ENCODE assay signal across 8 mouse cellular contexts in the genomic region with DNA sequence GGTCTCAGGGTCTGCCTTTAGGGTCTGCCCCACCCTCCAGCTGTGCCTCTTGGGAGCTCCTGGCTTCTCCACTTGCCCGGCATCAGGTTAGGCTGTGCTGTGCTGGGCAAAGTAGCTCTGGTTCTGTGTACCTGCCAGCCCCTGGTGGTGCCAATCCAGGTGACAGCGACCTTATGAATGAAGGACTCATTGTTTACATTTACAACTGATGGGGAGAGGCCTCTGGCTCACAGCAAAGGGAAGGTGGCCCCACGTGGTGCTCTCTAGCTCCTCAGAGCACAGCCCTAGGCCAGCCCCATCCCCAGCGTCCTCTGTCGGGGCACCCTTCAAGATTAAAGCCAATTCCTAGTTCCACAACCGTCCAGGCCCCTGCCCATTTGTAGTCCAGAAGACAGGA. TPM values are rescaled to one million over a fixed set of nuclear protein-coding genes. Genes with fewer than 3 reads are reported as not detected.
A peak's percentile ranks its signal among the peaks of the same experiment; 100 is the strongest.
DNase-seq lines count a peak whose midpoint lies in the region; ATAC-seq and TF ChIP-seq lines count a peak whose summit lies in the region.

No protein-coding gene starts in this region.

- no peak; the same call in 1 of the 2 replicates for ATAC-seq in neural tube, embryonic 14.5 days (ENCODE audit: low read depth)

- 7% methylated on average over 6 of the region's 6 CpGs for WGBS in neural tube, embryonic 14.5 days

- peak overlapping the region; percentile 97 for H3K9ac ChIP-seq in neural tube, embryonic 14.5 days (replicated peaks; ENCODE audit: low read depth, low read length)

- H3K9me3 ChIP-seq in neural tube, embryonic 14.5 days (ENCODE audit: control insufficient read depth, low read length): no peaks in the 10 kb centered on the region

- intact Hi-C loops in gastrocnemius, adult 2 months (cut with DNase I): loop anchor here (2.0 kb wide), 1 partner anchor 44 kb away; no protein-coding TSS in a partner anchor

- H3K4me3 ChIP-seq in gastrocnemius, adult 2 months: peak overlapping the region; percentile 90
- peak overlapping the region; percentile 89 for H3K4me3 ChIP-seq in neural tube, embryonic 14.5 days (ENCODE audit: low read depth, low read length)

- no peaks in the 10 kb centered on the region for H3K27me3 ChIP-seq in neural tube, embryonic 14.5 days (ENCODE audit: control insufficient read depth, insufficient read depth, low read length)

- DNase-seq in gastrocnemius, adult 2 months: no peak
- no peak for DNase-seq in gastrocnemius, adult 18-20 months (ENCODE audit: low spot score)
- DNase-seq in thymus, postnatal 14 days: peak; percentile 12
- DNase-seq in thymus, postnatal 10 days (ENCODE audit: low spot score in 2 of 2): no peak
- peak; percentile 15 to 50 for DNase-seq in kidney, postnatal 25 days
- no peak for DNase-seq in urinary bladder, adult 18-20 months (ENCODE audit: low spot score in 2 of 2)
- no peak for DNase-seq in right cerebral cortex, postnatal 10 days (ENCODE audit: low spot score in 2 of 2)

- no peaks in the 10 kb centered on the region for H3K36me3 ChIP-seq in neural tube, embryonic 14.5 days (ENCODE audit: control insufficient read depth, insufficient read depth, low read length)

- peak overlapping the region; percentile 90 for H3K27ac ChIP-seq in gastrocnemius, adult 2 months
- H3K27ac ChIP-seq in neural tube, embryonic 14.5 days (ENCODE audit: low read depth, low read length): peak overlapping the region; percentile 99

- TF ChIP-seq CTCF in gastrocnemius, adult 2 months (IDR thresholded peaks at IDR 0.05): no peak

- peak overlapping the region; percentile 72 for H3K4me2 ChIP-seq in neural tube, embryonic 14.5 days (ENCODE audit: low read depth, low read length)

- H3K4me1 ChIP-seq in neural tube, embryonic 14.5 days (ENCODE audit: control insufficient read depth, insufficient read depth, low read length): peaks cover 38% of the 10 kb centered on the region

RNA-seq across cellular contexts. Expression of a gene that starts 1.4 kb away (rescaled TPM):
- total RNA-seq in gastrocnemius, adult 2 months (2021): 1 to 10 TPM; 3.0 to 4.2 TPM
- 1 to 10 TPM; 1.7 to 3.0 TPM for total RNA-seq in gastrocnemius, adult 18-20 months (2021)
- polyA plus RNA-seq in neural tube, embryonic 14.5 days (2014; fragmentation: Nextera tagmentation; extraction: Ambion mirVana): 15.4 and 17.1 TPM in 2 replicates

RNA-seq across cellular contexts. Expression of a gene that starts 9.1 kb away (rescaled TPM):
- total RNA-seq in gastrocnemius, adult 2 months (2021): not detected
- total RNA-seq in gastrocnemius, adult 18-20 months (2021): not detected
- polyA plus RNA-seq in neural tube, embryonic 14.5 days (2014; fragmentation: Nextera tagmentation; extraction: Ambion mirVana): 0.26 TPM in 1 of 2 replicates, not detected in the other

RNA-seq across cellular contexts. Expression of a gene that starts 30.3 kb away (rescaled TPM):
- total RNA-seq in gastrocnemius, adult 2 months (2021): 10 to 100 TPM; 18.3 to 19.8 TPM
- 10 to 100 TPM; 17.6 to 18.9 TPM for total RNA-seq in gastrocnemius, adult 18-20 months (2021)
- 163 and 180 TPM in 2 replicates for polyA plus RNA-seq in neural tube, embryonic 14.5 days (2014; fragmentation: Nextera tagmentation; extraction: Ambion mirVana)

Comparison
In these comparisons a context has a peak if more than half of its experiments do, and no peak if none do; other contexts are left out.
1. DNase-seq: peak in thymus, postnatal 14 days (single experiment) and kidney, postnatal 25 days (2 of 2); none in gastrocnemius, adult 2 months (single experiment), gastrocnemius, adult 18-20 months (single experiment), thymus, postnatal 10 days (0 of 2), urinary bladder, adult 18-20 months (0 of 2) and right cerebral cortex, postnatal 10 days (0 of 2).